Mouse (Mus musculus) embryo, embryonic 10 days (tissue): ENCODE measurements at regions not wholly inside any gene's neighbourhood (a gene's known extent, or its start where the extent isn't known, plus 50 kb on each side); places are given as distances from the start of the nearest gene placed in this dataset.

ENCODE experiments used
- DNase-seq: peaks from one replicate; pipeline ENCODE4 v3.0.0-alpha.2; 2015; ENCODE audit warnings: low spot score

GRCm38 (mm10) chr7:119384670-119385241 is 74.3 kb downstream of the Gp2 start:
- no peak for DNase-seq

- DNase-seq, result no peak
These were observed 79.2 kb downstream of the Gp2 start for GRCm38 (mm10) chr7:119379935-119380334.

- DNase-seq, result no peak
These were observed 94.9 kb downstream of the Gp2 start for GRCm38 (mm10) chr7:119364268-119364596.

- peak; percentile 17 for DNase-seq
These were observed 95.4 kb downstream of the Gp2 start for GRCm38 (mm10) chr7:119363552-119364267.

GRCm38 (mm10) chr7:119357338-119357737 is 101.7 kb downstream of the Gp2 start:
- DNase-seq, result no peak

GRCm38 (mm10) chr7:119356251-119356650 is 102.8 kb downstream of the Gp2 start:
- peak; percentile 75 for DNase-seq

GRCm38 (mm10) chr7:119352571-119352970 is 106.5 kb downstream of the Gp2 start:
- no peak for DNase-seq

GRCm38 (mm10) chr7:119350641-119351040 is 108.4 kb downstream of the Gp2 start:
- no peak for DNase-seq

- DNase-seq, result no peak
These were observed 115.7 kb downstream of the Gp2 start for GRCm38 (mm10) chr7:119343380-119343779.

- DNase-seq, result no peak
These were observed 126.0 kb downstream of the Gp2 start for GRCm38 (mm10) chr7:119333102-119333501.

- peak; percentile 6 for DNase-seq
These were observed 128.5 kb downstream of the Gp2 start for GRCm38 (mm10) chr7:119330460-119331109.

GRCm38 (mm10) chr7:119296307-119296706 is 111.9 kb upstream of the Gpr139 start:
- no peak for DNase-seq

GRCm38 (mm10) chr7:119291442-119291841 is 107.0 kb upstream of the Gpr139 start:
- DNase-seq, result no peak

GRCm38 (mm10) chr7:119285290-119285689 is 100.9 kb upstream of the Gpr139 start:
- DNase-seq, result no peak

- DNase-seq, result no peak
These were observed 95.7 kb upstream of the Gpr139 start for GRCm38 (mm10) chr7:119279896-119280661.

- DNase-seq, result no peak
These were observed 88.2 kb upstream of the Gpr139 start for GRCm38 (mm10) chr7:119272621-119273020.

GRCm38 (mm10) chr7:119271427-119271826 is 87.0 kb upstream of the Gpr139 start:
- DNase-seq, result no peak

GRCm38 (mm10) chr7:119270826-119271420 is 86.5 kb upstream of the Gpr139 start:
- no peak for DNase-seq

- no peak for DNase-seq
These were observed 73.8 kb upstream of the Gpr139 start for GRCm38 (mm10) chr7:119258222-119258621.

- no peak for DNase-seq
These were observed 72.5 kb upstream of the Gpr139 start for GRCm38 (mm10) chr7:119256916-119257315.

- DNase-seq, result no peak
These were observed 68.3 kb upstream of the Gpr139 start for GRCm38 (mm10) chr7:119252742-119253141.

- DNase-seq, result no peak
These were observed 67.3 kb upstream of the Gpr139 start for GRCm38 (mm10) chr7:119251679-119252078.
